Mouse (Mus musculus): ENCODE results near the gene Capn9.

DNA sequence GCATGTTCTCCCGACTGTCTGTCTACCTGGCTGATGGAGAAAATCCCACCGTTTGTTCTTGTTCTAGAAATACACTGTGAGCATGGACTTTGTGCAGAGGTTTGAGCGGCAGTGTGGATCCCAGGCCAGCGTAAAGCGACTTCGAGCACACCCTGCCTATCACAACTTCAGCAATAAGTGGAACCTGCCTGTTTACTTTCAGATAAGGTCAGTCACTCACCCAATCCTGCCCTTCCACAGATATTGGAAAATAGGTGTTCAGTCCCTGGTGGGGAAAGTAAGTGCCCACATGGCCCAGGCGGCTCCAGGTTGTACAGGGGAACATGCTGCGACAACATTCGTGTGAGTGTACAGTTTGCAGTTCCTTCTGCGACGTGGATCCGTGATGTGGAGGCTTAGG, 35.0 kb upstream of the Capn9 start:
- TF ChIP-seq POLR2A (IDR thresholded peaks at IDR 0.05; ENCODE audit: low read depth, low read length) (no peak), CTCF (IDR thresholded peaks at IDR 0.05; ENCODE audit: borderline replicate concordance, insufficient read depth, low read length) (no peak)

Data from embryonic fibroblast, embryonic 13.5 days (primary cell).